Mouse (Mus musculus) bone marrow macrophage, adult 2 months (primary cell): ENCODE data around the gene Efnb2.

Experiments used
- CTCF ChIP-seq: IDR thresholded peaks from 2 replicates; pipeline ENCODE4 v1.5.1; 2012; ENCODE audit warnings: low read depth, mild to moderate bottlenecking, low read length, moderate library complexity
- POLR2A ChIP-seq: IDR thresholded peaks from 2 replicates; pipeline ENCODE4 v1.6.1; 2012; ENCODE audit warnings: mild to moderate bottlenecking, low read depth, low read length, borderline replicate concordance

DNA sequence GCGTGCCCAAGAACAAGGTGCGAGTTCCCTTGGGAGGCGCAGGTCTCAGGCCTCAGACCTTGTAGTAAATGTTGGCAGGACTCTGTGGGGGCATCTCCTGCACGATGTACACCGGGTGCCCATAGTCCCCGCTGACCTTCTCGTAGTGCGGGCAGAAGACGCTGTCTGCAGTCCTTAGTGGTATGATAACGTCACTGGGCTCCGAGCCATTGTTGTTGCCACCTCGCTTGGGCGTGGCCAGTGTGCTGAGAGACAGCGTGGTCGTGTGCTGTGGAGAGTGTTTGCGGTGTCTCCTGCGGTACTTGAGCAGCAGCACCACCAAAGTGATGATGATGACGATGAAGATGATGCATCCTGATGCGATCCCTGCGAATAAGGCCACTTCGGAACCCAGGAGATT lies 40.5 kb downstream of the Efnb2 start:
- TF ChIP-seq POLR2A (no peak), CTCF (no peak)
